Mouse (Mus musculus) ES-E14 (cell line): ENCODE data around the gene Bard1.

Experiments used
- ZC3H11A ChIP-seq: IDR thresholded peaks from 2 replicates; pipeline ENCODE4 v1.6.1; 2012; ENCODE audit warnings: low read depth, mild to moderate bottlenecking, inconsistent platforms, low read length, borderline replicate concordance
- ZNF384 ChIP-seq: IDR thresholded peaks from 2 replicates; pipeline ENCODE4 v1.6.1; 2012; ENCODE audit warnings: low read depth, low read length, inconsistent platforms

DNA sequence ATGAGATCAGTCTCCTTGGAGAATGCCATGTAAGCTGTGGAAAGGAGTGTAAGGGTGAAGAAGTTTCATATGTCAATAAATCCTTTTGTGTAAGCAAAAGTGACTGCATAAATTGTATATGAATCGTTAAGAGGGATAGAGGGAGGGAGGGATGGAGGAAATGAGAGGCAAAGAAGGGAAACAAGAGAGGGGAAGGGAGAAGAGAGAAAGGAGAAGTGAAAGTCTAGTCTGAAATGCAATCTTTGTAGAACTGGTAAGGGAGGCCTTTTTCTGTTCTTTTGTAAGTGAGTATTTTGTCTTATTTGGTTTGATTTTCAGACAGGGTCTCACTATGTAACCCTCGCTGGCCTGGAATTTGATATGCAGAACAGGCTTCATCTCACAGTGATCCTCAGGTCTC, 12.8 kb upstream of the Bard1 start:
- TF ChIP-seq ZNF384 (no peak), ZC3H11A (no peak)
